Mouse (Mus musculus): Measurements from ENCODE around the gene Map3k20.

DNA sequence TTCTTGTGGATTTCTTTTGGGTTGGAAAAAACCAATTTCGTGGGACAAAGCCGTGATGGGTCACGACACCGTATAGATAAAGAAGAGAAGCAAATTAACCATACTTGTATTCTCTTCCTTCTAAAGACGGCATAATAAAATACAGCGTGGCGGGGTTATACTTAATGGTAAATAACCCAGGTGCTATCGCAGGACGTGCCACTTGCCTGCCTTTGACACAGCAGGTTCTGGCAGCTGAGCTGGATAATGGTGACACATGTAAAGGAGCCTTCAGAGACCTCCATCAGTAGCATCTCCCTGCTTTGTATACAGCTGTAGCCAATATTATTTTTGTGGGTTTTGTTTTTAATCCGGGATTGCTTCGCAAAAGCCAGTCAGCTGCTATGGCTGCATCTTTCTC is 141.9 kb downstream of the Map3k20 start:
- TF ChIP-seq CTCF (IDR thresholded peaks at IDR 0.05; ENCODE audit: borderline replicate concordance, insufficient read depth, low read depth, low read length) (no peak), POLR2A (IDR thresholded peaks at IDR 0.05; ENCODE audit: borderline replicate concordance, insufficient read depth, low read length) (no peak)

Measured in cerebellum, adult 2 months (tissue).